Comparison of ENCODE assay signal across 9 mouse cellular contexts in the genomic region with DNA sequence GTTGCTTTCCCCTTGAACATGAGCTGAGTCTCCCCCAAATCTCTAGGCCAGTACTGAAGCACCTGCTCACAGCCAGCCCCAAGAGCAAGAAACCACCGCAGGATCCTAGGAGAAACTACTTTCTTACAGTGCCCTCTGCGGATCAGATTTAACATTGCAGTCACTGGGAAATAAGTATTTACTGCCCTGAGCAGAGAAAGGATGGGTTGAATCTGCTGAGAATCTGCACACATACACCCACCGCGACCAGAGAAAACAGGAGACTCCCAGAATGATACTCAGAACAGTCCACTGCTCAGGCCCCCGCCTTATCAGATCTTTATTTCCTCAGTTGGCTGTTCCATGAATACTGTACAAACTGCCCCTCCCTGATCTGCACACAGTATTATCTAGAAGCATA. TPM values are rescaled to one million over a fixed set of nuclear protein-coding genes. Genes with fewer than 3 reads are reported as not detected.
DNase-seq lines count a peak whose midpoint lies in the region; ATAC-seq lines count a peak whose summit lies in the region.
"Had no signal": no experiment of that assay in that cellular context is flagged by ENCODE, and none has a peak within 500 bp of the region (broad histone marks: within the 10 kb centered on the region; RNA-seq: fewer than 3 reads in every experiment).

No protein-coding gene starts in this region.

- ATAC-seq in frontal cortex, adult (ENCODE audit: low TSS enrichment) = peak; percentile 54

- DNase-seq in adrenal gland, adult (ENCODE audit: inconsistent age in 2 of 2, low spot score in 1 of 2) = peak; percentile 9 to 66
- DNase-seq in adrenal gland, postnatal 4 days (ENCODE audit: low spot score in 2 of 2) = no peak
- peak; percentile 36 for DNase-seq in ovary, postnatal 14 days (ENCODE audit: low spot score)
- no peak for DNase-seq in ovary, postnatal 10 days (ENCODE audit: low spot score)
- peak; percentile 28 to 37 for DNase-seq in layer of hippocampus, postnatal 36 days
- peak; percentile 70 to 80 for DNase-seq in right cerebral cortex, postnatal 10 days (ENCODE audit: low spot score in 2 of 2)
- DNase-seq in urinary bladder, adult 2 months (ENCODE audit: low spot score) = no peak

RNA-seq across cellular contexts. Expression of gene Isx, which starts 19.5 kb away (rescaled TPM):
- total RNA-seq in adrenal gland, postnatal 4 days (2021) = under 1 TPM; 0.28 to 0.36 TPM
- not detected for total RNA-seq in layer of hippocampus, postnatal 36 days (2021)
- 0.06 TPM in 1 of 2 replicates, not detected in the other for polyA plus RNA-seq in urinary bladder, adult 2 months (2012; rRNA removed)
- polyA plus RNA-seq: embryonic facial prominence, embryonic 15.5 days had no signal

Comparison
In these comparisons a context has a peak if more than half of its experiments do, and no peak if none do; other contexts are left out.
1. DNase-seq: peak in adrenal gland, adult (2 of 2), ovary, postnatal 14 days (single experiment), layer of hippocampus, postnatal 36 days (2 of 2) and right cerebral cortex, postnatal 10 days (2 of 2); none in adrenal gland, postnatal 4 days (0 of 2), ovary, postnatal 10 days (single experiment) and urinary bladder, adult 2 months (single experiment).